Mouse (Mus musculus) hindbrain, postnatal 0 days (tissue): ENCODE results near the gene Dact3. TPM values are rescaled to one million over a fixed set of nuclear protein-coding genes. Genes with fewer than 3 reads are reported as not detected.

Source experiments
- ATAC-seq: fragments of 200-750 bp; cut with Nextera tagmentation; 2 replicates; pipeline ENCODE4 v1.8.0; 2017; ENCODE audit warnings: mild to moderate bottlenecking, moderate TSS enrichment, moderate library complexity
- DNase-seq: peaks from one replicate; pipeline ENCODE4 v3.0.0-alpha.2; 2015; ENCODE audit warnings: low spot score
- H3K27ac ChIP-seq: fragments of 300-500 bp; sonication (generic); 2 replicates; pipeline ENCODE4 v1.5.1; 2014; ENCODE audit warnings: mild to moderate bottlenecking
- H3K27me3 ChIP-seq: fragments of 300-500 bp; sonication (generic); 2 replicates; pipeline ENCODE4 v1.6.1; 2014; ENCODE audit warnings: low read length, mixed read lengths; ENCODE audit not compliant: insufficient read depth
- H3K36me3 ChIP-seq: fragments of 300-500 bp; sonication (generic); 2 replicates; pipeline ENCODE4 v1.6.1; 2014; ENCODE audit warnings: low read length, mixed read lengths; ENCODE audit not compliant: insufficient read depth
- H3K4me1 ChIP-seq: fragments of 300-500 bp; sonication (generic); 2 replicates; pipeline ENCODE4 v1.6.1; 2014; ENCODE audit warnings: antibody characterized with exemption, low read length, mixed read lengths; ENCODE audit not compliant: insufficient read depth
- H3K4me2 ChIP-seq: fragments of 300-500 bp; sonication (generic); 2 replicates; pipeline ENCODE4 v1.6.1; 2014; ENCODE audit warnings: low read depth, mild to moderate bottlenecking, low read length, moderate library complexity, mixed read lengths
- H3K4me3 ChIP-seq: fragments of 300-500 bp; sonication (generic); 2 replicates; pipeline ENCODE4 v1.5.1; 2014; ENCODE audit warnings: low read length
- H3K9ac ChIP-seq: fragments of 300-500 bp; sonication (generic); replicated peaks from 2 replicates; pipeline ENCODE4 v1.6.1; 2014; ENCODE audit warnings: mild to moderate bottlenecking, low read length, moderate library complexity, mixed read lengths
- H3K9me3 ChIP-seq: fragments of 300-500 bp; sonication (generic); 2 replicates; pipeline ENCODE4 v1.6.1; 2016; ENCODE audit warnings: low read length, mixed read lengths
- CTCF ChIP-seq: IDR thresholded peaks from 2 replicates; pipeline ENCODE4 v1.5.1; 2016; ENCODE audit warnings: antibody characterized with exemption, control low read depth, low read depth
- WGBS: fragments of 180-500 bp; shearing (Covaris S2); extraction: QIAGEN DNeasy Blood & Tissue Kit; methylation state at CpG from one replicate; pipeline ENCODE4 v1.1.7; 2014; 5-methylcytosine and 5-hydroxymethylcytosine counted together
- polyA plus RNA-seq: library from polyadenylated mRNA; unstranded; fragments of >200 nt; fragmentation: Nextera tagmentation; extraction: Ambion mirVana; gene quantifications from 2 replicates; pipeline ENCODE4 v1.2.1, GENCODE M21; 2015
- total RNA-seq: library from RNA; depleted of rRNA; stranded (reverse); fragments of >200 nt; gene quantifications from 2 replicates; pipeline ENCODE4 v1.2.3, GENCODE M21; 2014

Dact3 gene
- total and polyA plus RNA-seq, 2 experiments from 2014 or later: 7.2 to 85.9 TPM

GRCm38 (mm10) chr7:16844696-16845071 is 30.4 kb upstream of the Dact3 start:
- no peak overlapping the region for H3K9ac ChIP-seq
- DNase-seq (no peak), ATAC-seq (no peak)
- 0 out of 2 replicates have a peak overlapping the region, but pooled peaks have one; percentile 11 for H3K27ac ChIP-seq
- no peaks in the 10 kb centered on the region for H3K9me3 ChIP-seq
- peaks cover 9% of the 10 kb centered on the region for H3K36me3 ChIP-seq
- 61% methylated on average over 3 of the region's 3 CpGs for WGBS
- H3K4me2 ChIP-seq: peak overlapping the region; percentile 96
- no peak overlapping the region for H3K4me3 ChIP-seq
- H3K4me1 ChIP-seq: peaks cover 11% of the 10 kb centered on the region; the same call in 1 of the 2 replicates
- TF ChIP-seq CTCF: no peak
- no peaks in the 10 kb centered on the region for H3K27me3 ChIP-seq

- WGBS: 49% methylated on average over 14 of the region's 14 CpGs
- no peaks in the 10 kb centered on the region for H3K9me3 ChIP-seq
- H3K4me2 ChIP-seq: peak overlapping the region; percentile 37
- no peak for ATAC-seq
- H3K27me3 ChIP-seq: no peaks in the 10 kb centered on the region
- H3K27ac ChIP-seq: 0 out of 2 replicates have a peak overlapping the region, but pooled peaks have one; percentile 11
- peaks cover 11% of the 10 kb centered on the region; the same call in 1 of the 2 replicates for H3K4me1 ChIP-seq
- 0 out of 2 replicates have a peak overlapping the region, but pooled peaks have one; percentile 1 for H3K4me3 ChIP-seq
- H3K9ac ChIP-seq: no peak overlapping the region
- no peak for TF ChIP-seq CTCF
- DNase-seq: no peak
- peaks cover 8% of the 10 kb centered on the region for H3K36me3 ChIP-seq
Measured at GRCm38 (mm10) chr7:16845072-16845819, 29.9 kb upstream of the Dact3 start.

- ATAC-seq (no peak), DNase-seq (no peak)
- Histone ChIP-seq H3K9ac (no peak overlapping the region), H3K9me3 (no peaks in the 10 kb centered on the region), H3K27ac (no peak overlapping the region), H3K27me3 (no peaks in the 10 kb centered on the region), H3K4me1 (peaks cover 11% of the 10 kb centered on the region; the same call in 1 of the 2 replicates), H3K36me3 (peaks cover 8% of the 10 kb centered on the region; the same call in 1 of the 2 replicates), H3K4me3 (0 out of 2 replicates have a peak overlapping the region, but pooled peaks have one; percentile 1), H3K4me2 (peak overlapping the region; percentile 37; the same call in 1 of the 2 replicates)
- TF ChIP-seq CTCF: no peak
- WGBS: 47% methylated on average over 10 of the region's 10 CpGs
Measured at GRCm38 (mm10) chr7:16845820-16846167, 29.3 kb upstream of the Dact3 start.

- H3K4me2 ChIP-seq: no peak overlapping the region
- DNase-seq (no peak), ATAC-seq (no peak)
- H3K27me3 ChIP-seq: no peaks in the 10 kb centered on the region
- H3K27ac ChIP-seq: no peak overlapping the region
- H3K36me3 ChIP-seq: peaks cover 9% of the 10 kb centered on the region; the same call in 1 of the 2 replicates
- H3K9ac ChIP-seq: no peak overlapping the region
- TF ChIP-seq CTCF: no peak
- no peak overlapping the region for H3K4me3 ChIP-seq
- no peaks in the 10 kb centered on the region for H3K9me3 ChIP-seq
- WGBS: 93% methylated on average over 5 of the region's 5 CpGs
- peaks cover 11% of the 10 kb centered on the region; the same call in 1 of the 2 replicates for H3K4me1 ChIP-seq
Measured at GRCm38 (mm10) chr7:16846775-16847174, 28.3 kb upstream of the Dact3 start.

GRCm38 (mm10) chr7:16847507-16847906 is 27.6 kb upstream of the Dact3 start:
- Histone ChIP-seq H3K4me2 (no peak overlapping the region), H3K27me3 (no peaks in the 10 kb centered on the region), H3K4me1 (peaks cover 11% of the 10 kb centered on the region; the same call in 1 of the 2 replicates), H3K9me3 (no peaks in the 10 kb centered on the region), H3K36me3 (peaks cover 9% of the 10 kb centered on the region; the same call in 1 of the 2 replicates), H3K27ac (no peak overlapping the region), H3K4me3 (no peak overlapping the region), H3K9ac (no peak overlapping the region)
- no peak for TF ChIP-seq CTCF
- 85% methylated on average over 19 of the region's 19 CpGs for WGBS
- ATAC-seq: no peak
- DNase-seq: no peak

- H3K9me3 ChIP-seq: no peaks in the 10 kb centered on the region
- no peak overlapping the region for H3K4me2 ChIP-seq
- 12% methylated on average over 17 of the region's 17 CpGs for WGBS
- no peaks in the 10 kb centered on the region for H3K27me3 ChIP-seq
- peak; percentile 75 for TF ChIP-seq CTCF
- peaks cover 9% of the 10 kb centered on the region; the same call in 1 of the 2 replicates for H3K36me3 ChIP-seq
- no peak overlapping the region for H3K9ac ChIP-seq
- H3K4me1 ChIP-seq: peaks cover 6% of the 10 kb centered on the region; the same call in 1 of the 2 replicates
- H3K4me3 ChIP-seq: no peak overlapping the region
- ATAC-seq (peak; percentile 72), DNase-seq (peak; percentile 77)
- no peak overlapping the region for H3K27ac ChIP-seq
Measured at GRCm38 (mm10) chr7:16848579-16848978, 26.5 kb upstream of the Dact3 start.

- DNase-seq (no peak), ATAC-seq (no peak)
- Histone ChIP-seq H3K4me3 (no peak overlapping the region), H3K9me3 (no peaks in the 10 kb centered on the region), H3K27me3 (no peaks in the 10 kb centered on the region), H3K9ac (no peak overlapping the region), H3K27ac (no peak overlapping the region), H3K36me3 (peaks cover 34% of the 10 kb centered on the region; the same call in 1 of the 2 replicates), H3K4me2 (no peak overlapping the region), H3K4me1 (no peaks in the 10 kb centered on the region)
- TF ChIP-seq CTCF: no peak
- WGBS: 89% methylated on average over 4 of the region's 4 CpGs
Measured at GRCm38 (mm10) chr7:16851636-16852035, 23.5 kb upstream of the Dact3 start.
